Mouse (Mus musculus): ENCODE data around the gene Smarca5.

The Smarca5 gene

GRCm38 (mm10) chr8:80669277-80669901 is 69.9 kb downstream of the Smarca5 start:
- DNase-seq (ENCODE audit: low read depth, low spot score), result no peak

GRCm38 (mm10) chr8:80663476-80663875 is 75.8 kb downstream of the Smarca5 start:
- DNase-seq (ENCODE audit: low read depth, low spot score), result no peak

DNA sequence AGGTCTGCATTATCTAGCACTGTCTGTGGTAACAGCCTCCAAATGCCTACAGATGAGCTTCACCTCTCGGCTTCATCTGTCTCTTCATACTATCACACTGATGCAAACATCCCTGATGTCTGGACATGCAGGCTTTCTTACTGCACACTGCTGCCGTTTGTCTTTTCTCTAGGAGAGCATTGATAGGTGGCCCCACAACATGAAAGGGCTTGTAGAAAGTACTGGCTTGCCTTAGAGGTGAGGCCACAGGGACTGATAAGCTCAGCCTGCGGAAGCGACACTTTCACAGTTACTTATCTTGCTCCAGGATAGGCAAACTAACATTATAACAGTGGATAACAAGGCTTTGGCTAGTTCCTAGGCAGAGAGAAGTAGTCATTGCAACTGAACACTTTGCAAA is 78.2 kb downstream of the Smarca5 start:
- no peak for DNase-seq (ENCODE audit: low read depth, low spot score)

GRCm38 (mm10) chr8:80657639-80658038 is 81.7 kb downstream of the Smarca5 start:
- no peak for DNase-seq (ENCODE audit: low read depth, low spot score)
